Mouse (Mus musculus) limb, embryonic 12.5 days (tissue): ENCODE measurements around the gene Ranbp9. TPM values are rescaled to one million over a fixed set of nuclear protein-coding genes. Genes with fewer than 3 reads are reported as not detected.
A peak's percentile ranks its signal among the peaks of the same experiment; 100 is the strongest.

ENCODE experiments used
- ATAC-seq: fragments of 200-750 bp; cut with Nextera tagmentation; 2 replicates; pipeline ENCODE4 v1.8.0; 2017; ENCODE audit warnings: low read depth, moderate TSS enrichment; ENCODE audit not compliant: insufficient number of reproducible peaks, insufficient read depth, low FRiP score, low TSS enrichment
- H3K27ac ChIP-seq: fragments of 300-500 bp; sonication (generic); 2 replicates; pipeline ENCODE4 v1.5.1; 2016; ENCODE audit warnings: mild to moderate bottlenecking, moderate library complexity
- H3K27me3 ChIP-seq: fragments of 300-500 bp; sonication (generic); 2 replicates; pipeline ENCODE4 v1.6.1; 2016; ENCODE audit warnings: mild to moderate bottlenecking, moderate library complexity
- H3K36me3 ChIP-seq: fragments of 300-500 bp; sonication (generic); 2 replicates; pipeline ENCODE4 v1.6.1; 2016; ENCODE audit warnings: mild to moderate bottlenecking, moderate library complexity
- H3K4me1 ChIP-seq: fragments of 300-500 bp; sonication (generic); replicated peaks from 2 replicates; pipeline ENCODE4 v1.6.1; 2016
- H3K4me2 ChIP-seq: fragments of 300-500 bp; sonication (generic); 2 replicates; pipeline ENCODE4 v1.6.1; 2016; ENCODE audit warnings: mild to moderate bottlenecking, moderate library complexity
- H3K4me3 ChIP-seq: fragments of 300-500 bp; sonication (generic); replicated peaks from 2 replicates; pipeline ENCODE4 v1.5.1; 2016; ENCODE audit warnings: mild to moderate bottlenecking
- H3K9ac ChIP-seq: fragments of 300-500 bp; sonication (generic); replicated peaks from 2 replicates; pipeline ENCODE4 v1.6.1; 2016; ENCODE audit warnings: mild to moderate bottlenecking, moderate library complexity
- H3K9me3 ChIP-seq: fragments of 300-500 bp; sonication (generic); 2 replicates; pipeline ENCODE4 v1.6.1; 2016; ENCODE audit warnings: mild to moderate bottlenecking, moderate library complexity
- WGBS: fragments of 180-500 bp; shearing (Covaris S2); methylation state at CpG from one replicate; pipeline ENCODE4 v1.1.7; 2016; 5-methylcytosine and 5-hydroxymethylcytosine counted together
- polyA plus RNA-seq: library from polyadenylated mRNA; unstranded; fragments of >200 nt; fragmentation: Nextera tagmentation; extraction: Ambion mirVana; gene quantifications from 2 replicates; pipeline ENCODE4 v1.2.1, GENCODE M21; 2016

Gene Ranbp9
- polyA plus RNA-seq, 1 experiment from 2014 or later, result 10.0 TPM

DNA sequence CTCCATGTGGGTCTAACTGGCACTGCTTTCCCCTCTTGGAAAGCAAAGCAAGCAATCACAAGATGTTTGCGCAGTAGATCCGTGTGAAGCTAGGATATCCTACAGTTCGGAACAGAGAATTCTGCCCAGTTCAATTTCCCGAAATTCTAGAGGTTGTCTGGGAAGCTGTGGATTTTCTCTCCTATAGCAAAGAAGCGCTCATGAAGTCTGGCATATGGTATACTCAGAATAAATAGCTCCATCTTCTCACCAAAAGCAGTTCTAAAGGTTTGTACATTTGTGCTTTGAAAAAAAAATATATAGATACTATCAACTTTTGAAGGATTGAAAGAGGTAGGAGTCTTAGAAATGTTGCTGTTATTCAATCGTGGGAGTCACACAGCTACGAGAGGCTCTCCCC is 14.6 kb upstream of the Ranbp9 start:
- Histone ChIP-seq H3K9me3 (peaks cover 8% of the 10 kb centered on the region), H3K36me3 (no peaks in the 10 kb centered on the region), H3K9ac (no peak overlapping the region), H3K27ac (no peak overlapping the region), H3K4me3 (no peak overlapping the region), H3K4me1 (peaks cover 6% of the 10 kb centered on the region), H3K4me2 (no peak overlapping the region), H3K27me3 (no peaks in the 10 kb centered on the region)
- 89% methylated on average over 7 of the region's 7 CpGs for WGBS
- no peak for ATAC-seq

DNA sequence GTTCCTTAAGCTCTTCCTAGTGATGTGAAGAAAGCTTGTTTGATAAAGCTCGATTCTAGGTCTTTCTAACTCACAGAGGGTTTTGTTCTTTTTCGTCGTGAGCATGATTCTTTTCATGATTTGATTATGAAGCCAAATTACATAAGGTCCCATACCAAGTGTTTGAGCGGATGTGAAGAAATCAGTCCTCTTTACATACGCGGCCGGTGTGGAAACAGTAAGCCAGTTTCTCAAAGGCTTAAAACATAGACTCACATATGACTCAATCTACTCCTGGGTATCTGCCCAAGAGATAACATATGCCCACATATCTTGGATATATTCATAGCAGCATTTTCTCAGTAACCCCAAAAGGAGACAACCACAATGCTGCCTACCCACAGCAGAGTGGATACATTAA is 12.6 kb upstream of the Ranbp9 start:
- H3K36me3 ChIP-seq, result no peaks in the 10 kb centered on the region
- no peaks in the 10 kb centered on the region for H3K27me3 ChIP-seq
- WGBS, result 91% methylated on average over 7 of the region's 7 CpGs
- no peak overlapping the region for H3K4me3 ChIP-seq
- H3K4me1 ChIP-seq, result peaks cover 6% of the 10 kb centered on the region
- H3K9ac ChIP-seq, result no peak overlapping the region
- H3K9me3 ChIP-seq, result peaks cover 9% of the 10 kb centered on the region
- no peak overlapping the region for H3K4me2 ChIP-seq
- H3K27ac ChIP-seq, result no peak overlapping the region
- ATAC-seq, result no peak

DNA sequence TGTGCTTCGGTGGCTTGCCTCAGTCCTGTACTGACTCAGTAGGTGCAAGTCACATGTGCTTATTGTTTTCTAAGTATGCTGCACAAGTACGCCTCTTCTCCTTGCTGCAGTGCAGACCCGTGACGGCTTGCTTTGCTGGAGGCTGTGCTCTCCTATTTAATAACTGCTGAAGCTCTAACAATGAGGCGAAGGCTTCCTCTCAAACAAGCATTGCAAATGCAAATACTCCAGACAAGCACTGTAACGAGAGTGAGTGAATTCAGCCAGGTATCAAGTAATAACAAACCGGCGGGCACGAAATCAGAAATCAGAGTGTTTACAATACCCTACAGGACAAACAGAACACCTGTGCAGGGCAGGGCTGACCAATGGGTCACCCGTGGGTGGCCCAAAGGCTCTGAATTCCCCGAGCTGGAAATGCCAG is 12.0 kb upstream of the Ranbp9 start:
- no peak overlapping the region for H3K4me3 ChIP-seq
- H3K4me2 ChIP-seq, result no peak overlapping the region
- no peak for ATAC-seq
- no peak overlapping the region for H3K9ac ChIP-seq
- WGBS, result 75% methylated on average over 11 of the region's 11 CpGs
- no peaks in the 10 kb centered on the region for H3K27me3 ChIP-seq
- no peak overlapping the region for H3K27ac ChIP-seq
- peaks cover 6% of the 10 kb centered on the region for H3K4me1 ChIP-seq
- H3K36me3 ChIP-seq, result no peaks in the 10 kb centered on the region
- H3K9me3 ChIP-seq, result peaks cover 9% of the 10 kb centered on the region

DNA sequence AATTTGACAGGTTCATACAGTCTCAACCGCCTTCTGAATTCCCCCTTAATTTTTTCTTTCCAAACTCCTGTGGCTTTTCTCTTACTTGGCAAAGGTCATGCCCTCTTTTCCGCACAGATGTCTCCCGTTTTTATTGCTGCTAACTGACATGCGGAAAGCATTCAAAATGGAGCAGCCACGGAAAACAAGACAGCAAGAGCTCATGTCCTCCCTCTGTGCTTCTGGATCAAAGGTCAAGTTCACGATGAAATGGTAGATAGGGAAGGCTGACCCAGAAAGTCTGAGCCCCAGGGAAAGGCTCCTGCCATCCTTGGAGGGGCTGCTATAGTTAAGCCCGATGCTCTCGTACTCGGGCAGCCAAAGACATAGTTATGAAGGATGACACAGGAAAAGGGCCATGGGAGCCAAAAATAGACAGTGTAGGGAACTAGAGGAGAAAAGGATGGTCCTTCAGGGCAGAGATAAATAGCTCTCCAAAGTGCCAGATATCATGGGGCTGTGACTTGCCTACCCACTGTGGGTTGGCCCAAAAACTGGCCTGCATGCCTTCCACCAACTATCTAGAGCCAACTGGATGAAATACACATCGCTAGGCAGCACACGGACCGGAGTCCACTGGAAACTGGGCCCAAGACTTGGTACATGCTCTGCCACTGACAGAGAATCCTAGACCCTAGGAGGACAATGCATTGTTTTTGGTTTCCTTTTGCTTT is 5.6 kb upstream of the Ranbp9 start:
- Histone ChIP-seq H3K9me3 (peaks cover 4% of the 10 kb centered on the region; the same call in 1 of the 2 replicates), H3K4me1 (0 out of 2 replicates have a peak, but pooled peaks cover 10% of the 10 kb centered on the region), H3K9ac (no peak overlapping the region), H3K36me3 (no peaks in the 10 kb centered on the region), H3K4me3 (no peak overlapping the region), H3K27me3 (no peaks in the 10 kb centered on the region), H3K27ac (no peak overlapping the region), H3K4me2 (no peak overlapping the region)
- 55% methylated on average over 12 of the region's 12 CpGs for WGBS
- no peak for ATAC-seq

DNA sequence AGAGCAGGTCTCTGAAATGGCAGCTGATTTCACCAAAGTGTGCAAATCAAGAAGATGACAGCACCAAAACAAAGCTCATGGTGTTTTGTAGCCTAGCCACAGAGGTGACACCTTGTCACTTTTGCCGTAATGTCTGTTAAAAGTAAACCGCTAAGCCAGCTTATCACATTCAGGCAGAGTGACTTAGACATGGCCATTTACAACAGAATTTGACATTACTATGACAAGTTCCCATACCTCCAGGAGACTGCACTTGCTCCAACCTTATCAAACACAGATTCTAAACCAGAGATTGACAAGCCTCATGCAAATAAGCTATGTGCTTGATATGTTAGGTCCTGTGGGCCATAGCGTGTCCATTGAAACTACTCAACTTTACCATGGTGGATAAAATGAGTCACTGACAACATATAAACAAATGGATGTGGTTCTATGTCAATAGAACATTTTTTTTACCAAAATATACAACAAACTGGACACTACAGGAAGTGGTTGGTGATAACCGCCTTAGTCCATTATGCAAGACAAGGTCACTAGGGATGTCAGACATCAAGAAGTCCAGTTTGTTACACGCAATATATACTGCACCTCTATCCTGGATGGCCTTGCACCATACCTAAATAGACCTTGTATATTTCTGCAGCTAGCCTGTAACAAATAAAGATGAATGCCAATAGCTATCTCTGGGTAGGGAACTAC is 4.3 kb upstream of the Ranbp9 start:
- Histone ChIP-seq H3K9ac (no peak overlapping the region), H3K4me3 (no peak overlapping the region), H3K4me1 (0 out of 2 replicates have a peak, but pooled peaks cover 10% of the 10 kb centered on the region), H3K27me3 (no peaks in the 10 kb centered on the region), H3K27ac (no peak overlapping the region), H3K9me3 (no peaks in the 10 kb centered on the region), H3K36me3 (no peaks in the 10 kb centered on the region), H3K4me2 (no peak overlapping the region)
- WGBS, result 94% methylated on average over 5 of the region's 5 CpGs
- no peak for ATAC-seq

GRCm38 (mm10) chr13:43482782-43483181 is 1.7 kb upstream of the Ranbp9 start:
- no peak overlapping the region for H3K9ac ChIP-seq
- H3K27me3 ChIP-seq, result no peaks in the 10 kb centered on the region
- H3K27ac ChIP-seq, result no peak overlapping the region
- H3K36me3 ChIP-seq, result no peaks in the 10 kb centered on the region
- no peak for ATAC-seq
- H3K4me1 ChIP-seq, result peaks cover 23% of the 10 kb centered on the region
- H3K9me3 ChIP-seq, result no peaks in the 10 kb centered on the region
- H3K4me2 ChIP-seq, result no peak overlapping the region
- WGBS, result 89% methylated on average over 9 of the region's 9 CpGs
- H3K4me3 ChIP-seq, result no peak overlapping the region

DNA sequence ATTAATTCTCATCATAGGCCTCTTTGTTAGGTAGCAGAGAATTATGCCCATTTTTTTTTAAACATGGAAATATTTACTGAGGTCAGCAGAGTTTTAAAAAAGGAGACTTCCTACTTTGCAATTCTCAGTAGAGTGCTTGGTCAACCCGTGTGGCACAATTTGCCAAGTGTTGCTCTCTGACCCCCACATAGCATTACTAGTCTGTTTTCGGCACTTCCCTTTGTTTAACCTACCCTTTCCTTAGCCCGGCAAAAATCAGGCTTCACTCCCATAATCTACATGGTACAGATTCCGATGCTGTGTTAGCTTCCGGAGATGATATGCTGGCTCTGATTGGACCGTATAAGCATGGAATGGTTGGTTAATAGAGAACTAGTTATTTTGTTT is 770 bp upstream of the Ranbp9 start:
- no peaks in the 10 kb centered on the region for H3K27me3 ChIP-seq
- H3K9me3 ChIP-seq, result no peaks in the 10 kb centered on the region
- peak overlapping the region; percentile 53 for H3K4me2 ChIP-seq
- H3K36me3 ChIP-seq, result no peaks in the 10 kb centered on the region
- no peak for ATAC-seq
- peaks cover 23% of the 10 kb centered on the region for H3K4me1 ChIP-seq
- peak overlapping the region; percentile 97 for H3K9ac ChIP-seq
- 43% methylated on average over 6 of the region's 6 CpGs for WGBS
- peak overlapping the region; percentile 99 for H3K27ac ChIP-seq
- H3K4me3 ChIP-seq, result peak overlapping the region; percentile 84

DNA sequence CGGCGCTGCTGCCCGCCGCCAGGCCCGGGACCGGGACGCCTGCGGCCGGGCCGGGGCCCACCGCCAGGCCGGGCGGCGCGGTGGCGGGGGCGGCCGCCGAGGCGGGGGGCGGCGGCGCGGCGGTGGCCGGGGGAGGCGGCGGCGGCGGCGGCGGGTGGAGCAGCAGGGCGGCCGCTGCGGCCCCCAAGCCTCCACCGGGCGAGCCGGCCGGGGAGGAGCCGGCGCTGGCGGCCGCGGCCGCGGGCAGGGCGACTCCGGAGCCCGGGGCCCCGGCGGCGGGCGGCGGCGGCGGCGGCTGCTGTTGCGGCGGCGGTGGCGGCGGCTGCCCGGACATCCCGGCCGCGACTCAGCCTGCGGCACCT is 506 bp downstream of the Ranbp9 start:
- H3K27ac ChIP-seq, result peak overlapping the region; percentile 99
- H3K4me3 ChIP-seq, result peak overlapping the region; percentile 84
- H3K4me1 ChIP-seq, result peaks cover 18% of the 10 kb centered on the region
- no peak for ATAC-seq
- under 1% methylated on average over 38 of the region's 67 CpGs for WGBS
- no peaks in the 10 kb centered on the region for H3K36me3 ChIP-seq
- H3K9me3 ChIP-seq, result no peaks in the 10 kb centered on the region
- peak overlapping the region; percentile 80 for H3K4me2 ChIP-seq
- peak overlapping the region; percentile 97 for H3K9ac ChIP-seq
- no peaks in the 10 kb centered on the region for H3K27me3 ChIP-seq

DNA sequence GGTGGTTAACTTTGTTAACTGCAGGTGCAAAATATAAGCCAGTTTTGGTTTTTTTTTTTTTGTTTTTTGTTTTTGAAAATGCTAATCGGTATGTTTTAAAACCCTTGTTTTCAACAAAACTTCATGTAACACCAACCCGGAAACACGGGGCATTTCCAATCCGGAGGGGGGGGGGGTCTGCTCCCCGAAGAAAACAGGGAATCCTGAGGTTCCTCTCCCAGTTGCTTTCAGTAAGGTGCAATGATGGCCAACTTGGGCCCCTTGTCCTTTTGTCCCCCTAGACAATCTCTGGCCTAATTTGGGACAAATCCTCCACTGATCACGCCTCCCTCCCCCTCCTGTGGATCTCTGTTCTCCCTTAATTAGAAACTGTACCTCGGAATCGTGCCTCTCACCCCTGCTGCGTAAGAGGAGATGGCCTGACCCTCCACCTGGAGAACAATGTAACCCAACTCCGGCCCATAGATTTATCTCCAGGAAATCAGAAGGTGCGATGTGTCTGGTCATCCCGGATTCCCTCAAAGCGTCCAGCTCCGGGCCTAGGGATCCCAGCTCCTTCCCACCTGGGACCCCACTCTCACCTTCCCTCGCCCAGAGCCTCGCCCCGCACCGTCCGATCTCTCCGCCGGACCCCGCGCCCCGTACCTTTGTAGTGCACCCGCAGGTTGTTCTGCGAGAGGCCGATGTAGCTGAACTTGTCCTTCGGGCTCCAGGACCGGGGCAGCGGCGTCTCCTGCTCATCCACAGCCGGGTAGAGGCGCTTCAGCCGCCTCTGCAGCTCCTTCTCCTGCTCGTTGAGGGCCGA is 1.1 kb downstream of the Ranbp9 start:
- Histone ChIP-seq H3K27me3 (no peaks in the 10 kb centered on the region), H3K9ac (peak overlapping the region; percentile 97), H3K4me3 (peak overlapping the region; percentile 84), H3K9me3 (no peaks in the 10 kb centered on the region), H3K4me2 (peak overlapping the region; percentile 80), H3K36me3 (no peaks in the 10 kb centered on the region), H3K4me1 (peaks cover 18% of the 10 kb centered on the region), H3K27ac (peak overlapping the region; percentile 82)
- ATAC-seq, result no peak
- WGBS, result under 1% methylated on average over 36 of the region's 36 CpGs

DNA sequence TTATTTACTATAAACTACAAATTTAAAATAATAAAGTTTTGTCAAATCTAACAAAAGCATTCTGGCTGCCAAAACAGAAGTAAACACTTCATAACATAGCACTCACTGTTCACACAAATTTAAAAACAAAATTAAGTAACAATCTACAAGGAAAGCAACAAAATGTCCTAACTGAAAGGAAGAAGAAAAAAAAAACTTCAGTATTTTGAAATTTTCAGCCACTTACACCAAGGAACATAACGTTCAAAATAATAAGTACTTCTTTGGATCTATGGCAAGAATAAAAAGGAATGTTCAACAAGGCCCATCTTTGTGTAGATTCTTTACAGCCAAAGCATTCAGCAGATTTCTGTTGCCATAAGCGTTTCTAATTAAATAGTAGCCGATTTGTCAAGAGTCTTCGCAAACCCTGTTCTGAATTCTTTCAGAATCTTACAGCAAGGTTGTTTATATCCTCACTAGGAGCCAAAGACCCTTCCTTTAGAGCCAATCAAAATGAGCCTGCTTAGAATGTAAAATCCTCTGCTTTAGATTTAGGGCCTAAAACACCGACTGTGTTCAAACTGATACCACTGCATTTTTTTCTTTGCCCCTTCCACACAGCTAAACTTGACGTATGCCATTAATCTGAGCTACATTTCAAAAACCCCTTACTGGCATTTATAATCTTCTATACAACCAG is 1.9 kb downstream of the Ranbp9 start:
- 13% methylated on average over 6 of the region's 6 CpGs for WGBS
- H3K4me3 ChIP-seq, result peak overlapping the region; percentile 84
- no peaks in the 10 kb centered on the region for H3K9me3 ChIP-seq
- H3K4me2 ChIP-seq, result peak overlapping the region; percentile 80
- peak overlapping the region; percentile 97 for H3K9ac ChIP-seq
- H3K27me3 ChIP-seq, result no peaks in the 10 kb centered on the region
- H3K27ac ChIP-seq, result no peak overlapping the region
- no peak for ATAC-seq
- no peaks in the 10 kb centered on the region for H3K36me3 ChIP-seq
- peaks cover 25% of the 10 kb centered on the region for H3K4me1 ChIP-seq

DNA sequence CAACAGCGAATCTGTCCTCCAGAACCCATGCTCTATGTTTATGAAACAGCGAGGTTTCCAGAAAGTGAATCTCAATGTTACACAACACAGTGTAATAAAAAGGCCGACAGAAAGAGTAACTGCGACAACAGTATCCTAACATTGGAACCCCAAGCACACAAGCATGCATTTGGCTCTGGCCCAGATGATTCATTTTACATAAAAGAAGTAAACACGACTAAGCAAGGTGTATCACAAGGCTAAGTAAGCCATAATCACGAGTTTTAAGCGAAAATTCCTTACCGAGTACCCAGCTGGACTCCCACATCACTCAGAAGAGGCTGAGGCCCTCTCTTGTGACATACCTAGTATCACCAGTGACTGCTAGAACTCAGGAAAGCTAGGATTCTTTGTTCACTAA is 2.5 kb downstream of the Ranbp9 start:
- Histone ChIP-seq H3K4me2 (peak overlapping the region; percentile 80), H3K9me3 (no peaks in the 10 kb centered on the region), H3K27ac (no peak overlapping the region), H3K27me3 (no peaks in the 10 kb centered on the region), H3K36me3 (no peaks in the 10 kb centered on the region), H3K4me3 (peak overlapping the region; percentile 84), H3K9ac (peak overlapping the region; percentile 48), H3K4me1 (peaks cover 27% of the 10 kb centered on the region)
- 39% methylated on average over 8 of the region's 8 CpGs for WGBS
- no peak for ATAC-seq
